Mouse (Mus musculus): Measurements from ENCODE around the gene Ncstn.

Ncstn gene

DNA sequence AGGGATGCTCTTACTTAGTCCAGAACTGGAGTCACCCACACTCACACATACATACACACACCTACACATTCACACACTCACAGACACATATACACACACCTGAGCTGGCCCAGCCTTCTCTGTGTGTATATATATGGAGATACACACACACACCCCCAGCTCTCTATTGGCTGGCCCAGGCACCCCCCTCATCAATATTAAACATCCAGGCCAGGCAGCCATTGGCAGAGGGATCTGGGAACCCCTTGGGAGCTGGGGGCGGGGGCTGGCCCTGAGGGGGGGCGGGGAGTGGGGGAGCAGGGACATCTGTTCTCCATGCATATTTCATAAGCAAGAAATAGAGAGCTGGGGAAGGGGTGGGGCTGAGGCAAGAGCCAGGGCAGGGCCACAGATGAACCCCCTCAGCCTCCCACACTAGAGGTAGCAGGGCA is 25.1 kb downstream of the Ncstn start, which contains the start of gene Nhlh1:
TSS of gene Nhlh1 (minus strand) at position 83 of the 431 bp plus-strand sequence.
- no peak for TF ChIP-seq GATA4 (IDR thresholded peaks at IDR 0.05; ENCODE audit: insufficient replicate concordance, low read length)

DNA sequence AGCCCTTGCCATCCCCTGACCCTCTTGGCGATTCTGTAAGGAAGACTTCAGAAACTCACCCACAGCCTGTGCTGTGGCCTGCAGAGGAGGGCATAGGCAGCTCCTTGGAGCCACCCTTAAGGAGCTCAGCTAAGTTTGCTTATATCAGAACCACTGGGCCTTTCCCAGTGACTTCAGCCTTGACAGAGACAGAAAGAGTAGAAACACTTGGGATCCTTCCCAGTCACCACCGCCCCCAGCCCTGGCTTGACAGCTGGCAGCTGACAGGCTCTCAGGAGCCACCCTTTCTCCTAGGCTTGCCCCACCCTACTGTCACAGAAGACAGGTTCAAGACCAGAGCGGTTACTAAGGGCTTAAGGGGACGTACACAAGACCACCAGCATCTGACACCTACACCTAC is 26.3 kb downstream of the Ncstn start:
- TF ChIP-seq GATA4 (IDR thresholded peaks at IDR 0.05; ENCODE audit: insufficient replicate concordance, low read length) = no peak

DNA sequence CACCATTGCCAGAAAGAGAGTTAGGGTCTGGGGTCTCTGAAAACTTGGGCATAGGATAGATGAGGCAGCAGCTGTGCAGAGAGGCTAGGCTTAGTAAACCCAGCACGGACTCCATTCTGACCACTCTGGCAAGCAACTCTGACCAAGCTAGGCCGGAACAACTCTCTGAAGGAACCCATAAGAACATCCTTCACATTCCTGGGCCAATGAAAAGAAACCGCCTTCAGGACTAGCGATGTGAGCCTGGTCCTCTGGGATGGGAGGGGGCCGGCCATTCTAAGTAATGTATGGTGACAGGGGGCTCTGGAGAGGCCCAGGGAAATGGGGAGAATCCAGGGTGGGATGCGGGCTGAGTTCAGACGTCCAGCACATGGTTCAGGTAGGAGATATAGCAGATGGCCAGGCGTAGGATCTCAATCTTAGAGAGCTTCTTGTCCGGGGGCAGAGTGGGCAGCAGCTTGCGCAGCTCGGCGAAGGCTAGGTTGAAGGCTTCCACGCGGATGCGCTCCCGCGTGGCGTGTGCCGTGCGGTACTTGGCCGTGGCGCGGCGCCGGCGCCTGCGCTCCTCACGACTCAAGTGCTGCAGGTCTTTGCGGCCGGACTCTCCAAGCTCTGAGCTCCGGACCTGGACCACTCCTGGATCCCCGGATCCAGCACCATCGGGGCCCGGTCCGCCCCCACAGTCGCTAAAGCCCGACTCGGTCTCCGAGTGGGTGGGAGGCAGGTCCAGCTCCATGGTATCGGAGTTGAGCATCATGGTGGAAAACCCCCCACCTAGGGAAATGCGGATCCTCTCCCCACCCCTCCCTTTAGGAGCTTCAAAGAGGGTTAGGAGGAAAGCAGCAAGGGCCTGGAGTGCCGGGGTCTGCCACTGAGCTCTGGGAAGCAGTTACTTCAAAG is 28.8 kb downstream of the Ncstn start:
- no peak for TF ChIP-seq GATA4 (IDR thresholded peaks at IDR 0.05; ENCODE audit: insufficient replicate concordance, low read length)

DNA sequence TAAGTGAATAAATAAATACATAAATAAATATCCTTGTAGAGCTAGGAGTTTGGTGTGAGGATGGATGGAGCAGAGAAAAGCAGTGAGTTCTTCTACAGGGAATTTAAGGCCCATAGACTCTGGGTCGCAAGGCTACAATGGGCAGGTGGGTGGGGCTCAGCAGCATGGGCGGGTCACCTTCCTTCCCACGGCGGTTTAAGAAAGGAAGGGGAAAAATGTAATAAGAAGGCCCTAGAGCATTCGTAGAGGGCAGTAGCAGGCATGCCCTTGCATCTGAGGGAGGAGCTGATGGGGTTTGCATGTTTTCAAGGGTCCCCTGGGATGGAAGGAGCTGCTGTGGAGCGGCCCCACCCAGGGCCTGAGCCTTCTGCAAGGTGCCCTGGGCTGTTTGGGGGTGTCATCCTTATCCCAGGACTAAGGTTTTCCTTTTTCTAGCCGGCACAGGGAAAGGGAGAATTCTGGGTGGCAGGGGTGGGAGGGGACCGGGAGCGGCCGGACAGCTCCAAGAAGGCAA is 29.8 kb downstream of the Ncstn start:
- TF ChIP-seq GATA4 (IDR thresholded peaks at IDR 0.05; ENCODE audit: insufficient replicate concordance, low read length) = no peak

DNA sequence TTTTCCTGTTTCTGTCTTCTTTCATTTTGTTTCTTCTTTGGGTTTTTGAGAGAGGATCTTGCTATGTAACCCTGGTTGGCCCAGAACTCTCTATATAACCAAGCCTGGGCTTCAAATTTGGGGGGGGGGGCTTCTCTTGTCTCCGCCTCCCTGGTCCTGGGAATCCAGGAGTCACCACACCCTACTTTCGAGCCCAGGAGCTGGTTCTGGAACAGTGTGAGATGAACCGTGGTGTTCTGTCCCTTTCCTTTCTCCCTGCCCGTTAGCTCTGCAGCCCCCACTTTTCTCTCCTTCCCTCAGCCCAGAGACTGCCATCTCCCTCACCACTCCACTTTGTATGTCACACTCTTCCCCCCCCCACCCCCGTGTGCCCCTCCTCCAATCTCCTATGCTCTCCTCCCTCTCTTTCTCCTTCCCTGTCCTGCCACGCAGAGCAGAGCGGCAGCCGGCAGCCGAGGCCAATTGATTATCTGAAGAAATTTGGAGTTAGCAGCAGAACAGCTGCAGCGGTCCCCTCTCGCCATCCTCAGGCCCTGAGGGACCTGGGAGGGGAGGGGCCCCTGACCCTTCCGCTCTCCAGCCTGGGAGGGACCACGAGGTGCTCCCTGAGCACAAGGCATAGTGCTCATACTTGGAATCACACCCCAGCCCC is 33.3 kb downstream of the Ncstn start:
- no peak for TF ChIP-seq GATA4 (IDR thresholded peaks at IDR 0.05; ENCODE audit: insufficient replicate concordance, low read length)

DNA sequence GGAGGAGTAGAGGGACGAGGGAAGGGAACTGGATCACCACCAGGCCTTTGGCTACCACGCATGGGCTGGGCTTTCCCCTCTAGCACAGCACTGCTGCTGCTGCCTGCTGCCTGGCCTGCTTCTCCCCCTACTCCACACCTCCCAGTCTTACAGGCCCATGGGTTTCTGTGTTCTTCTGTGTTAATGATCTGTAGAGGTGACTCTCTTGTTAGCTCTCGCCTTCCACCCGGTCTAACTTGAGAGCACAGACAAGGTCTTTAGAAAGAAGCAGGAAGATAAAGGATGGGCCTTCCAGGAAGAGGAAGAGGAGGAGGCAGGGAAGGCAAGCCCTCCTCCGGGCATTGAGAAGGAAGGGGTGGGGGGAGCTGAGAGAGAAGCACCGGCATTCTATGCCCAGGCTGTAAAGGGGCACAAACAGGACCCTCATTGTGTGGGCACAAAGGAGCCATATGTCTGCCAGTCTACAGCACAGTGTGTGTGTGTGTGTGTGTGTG is 34.3 kb downstream of the Ncstn start:
- TF ChIP-seq GATA4 (IDR thresholded peaks at IDR 0.05; ENCODE audit: insufficient replicate concordance, low read length) = no peak

DNA sequence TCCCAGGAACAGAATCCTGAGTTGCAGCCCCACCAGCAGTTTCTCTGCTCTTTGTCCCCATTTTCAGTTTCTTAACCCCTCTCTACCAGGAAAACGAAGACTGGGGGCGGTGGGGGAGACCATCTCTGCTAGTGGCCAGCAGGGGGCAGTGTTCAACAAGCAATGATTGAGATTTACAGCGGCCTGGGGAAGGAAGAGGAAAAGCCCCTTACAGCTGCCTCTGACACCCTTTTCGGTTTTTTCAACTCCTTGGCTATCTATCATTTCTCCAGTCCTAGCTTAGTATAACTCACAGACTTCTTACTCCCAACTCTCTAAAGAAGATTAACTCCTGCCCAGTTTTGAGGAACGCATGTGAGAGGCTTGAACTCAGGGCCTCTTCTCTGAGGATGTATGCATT is 35.7 kb downstream of the Ncstn start:
- TF ChIP-seq GATA4 (IDR thresholded peaks at IDR 0.05; ENCODE audit: insufficient replicate concordance, low read length) = no peak

DNA sequence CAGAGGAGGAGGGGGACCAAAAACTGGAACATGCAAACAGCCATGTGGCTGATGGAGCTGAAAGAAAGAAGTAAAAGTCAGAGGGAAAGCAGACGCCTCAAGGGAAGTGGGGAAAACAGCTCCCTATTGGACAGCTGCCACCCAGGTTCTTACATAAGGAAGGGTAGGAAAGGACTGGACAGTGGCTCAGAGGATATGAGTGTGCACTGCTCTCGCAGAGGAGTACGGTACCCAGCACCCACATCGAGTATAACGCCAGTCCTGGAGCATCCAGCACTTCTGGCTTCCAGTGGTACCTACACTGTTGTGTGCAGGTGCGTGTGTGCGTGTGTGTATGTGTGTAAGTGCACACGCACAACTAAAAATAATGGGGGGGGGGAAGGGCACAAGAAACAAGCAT is 36.2 kb downstream of the Ncstn start:
- TF ChIP-seq GATA4 (IDR thresholded peaks at IDR 0.05; ENCODE audit: insufficient replicate concordance, low read length) = no peak

DNA sequence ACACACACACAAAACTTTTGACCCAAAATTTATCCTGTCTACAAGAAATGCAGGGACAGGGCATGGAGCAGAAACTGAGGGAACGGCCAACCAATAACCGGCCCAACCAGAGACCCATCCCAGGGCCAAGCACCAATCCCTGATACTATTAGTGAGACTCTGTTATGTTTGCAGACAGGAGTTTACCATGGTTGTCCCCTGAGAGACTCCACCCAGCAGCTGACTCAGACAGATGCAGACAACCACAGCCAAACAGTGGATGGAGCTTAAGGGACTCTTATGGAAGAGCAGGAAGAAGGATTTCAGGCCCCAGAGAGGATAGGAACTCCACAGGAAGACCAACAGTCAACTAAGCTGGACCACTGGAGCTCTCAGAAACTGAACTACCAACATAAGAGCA is 52.7 kb downstream of the Ncstn start:
- no peak for TF ChIP-seq GATA4 (IDR thresholded peaks at IDR 0.05; ENCODE audit: insufficient replicate concordance, low read length)

DNA sequence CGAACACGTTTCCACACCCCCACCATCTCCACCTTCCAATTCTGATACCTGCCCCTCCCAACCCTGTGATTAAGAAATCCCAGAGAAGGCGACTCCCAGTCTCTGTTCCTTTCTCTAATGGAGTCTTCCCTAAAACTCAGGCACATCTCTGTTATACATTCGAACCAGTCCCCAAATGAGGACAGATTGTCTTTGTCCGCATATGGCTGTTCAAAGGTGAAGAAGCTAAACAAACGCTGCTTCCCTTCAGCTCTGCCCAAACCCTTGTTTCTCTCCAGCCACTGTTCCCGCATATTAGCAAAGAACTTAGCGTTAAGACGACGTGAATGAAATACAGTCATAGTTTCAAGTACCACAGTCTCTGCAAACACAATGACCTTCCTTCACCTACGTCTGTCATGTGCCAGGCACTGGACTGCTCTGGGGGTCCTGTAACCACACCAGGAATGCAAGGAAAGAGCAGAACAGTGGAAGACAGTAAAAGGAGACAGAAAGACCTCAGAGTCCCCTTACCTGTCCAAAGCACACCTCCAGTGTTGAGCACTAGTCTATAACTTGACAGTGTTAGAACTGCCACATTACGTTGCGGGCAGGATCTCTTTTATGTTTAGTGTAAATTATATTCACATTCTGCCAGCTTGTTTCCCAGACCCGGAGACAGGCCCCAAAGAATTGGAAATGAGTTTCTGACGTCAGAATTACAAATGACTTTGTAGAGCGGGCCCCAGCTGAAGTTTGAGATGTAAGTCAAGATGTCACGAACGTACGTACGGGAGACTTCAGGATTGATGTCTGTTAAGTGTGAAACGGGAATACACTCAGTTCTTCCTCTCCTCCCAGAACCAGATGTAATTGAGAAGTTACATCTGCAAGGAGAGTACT is 54.0 kb downstream of the Ncstn start, which contains the start of gene Vangl2:
TSS of gene Vangl2 (minus strand) at position 51 of the 882 bp plus-strand sequence.
- no peak for TF ChIP-seq GATA4 (IDR thresholded peaks at IDR 0.05; ENCODE audit: insufficient replicate concordance, low read length)

DNA sequence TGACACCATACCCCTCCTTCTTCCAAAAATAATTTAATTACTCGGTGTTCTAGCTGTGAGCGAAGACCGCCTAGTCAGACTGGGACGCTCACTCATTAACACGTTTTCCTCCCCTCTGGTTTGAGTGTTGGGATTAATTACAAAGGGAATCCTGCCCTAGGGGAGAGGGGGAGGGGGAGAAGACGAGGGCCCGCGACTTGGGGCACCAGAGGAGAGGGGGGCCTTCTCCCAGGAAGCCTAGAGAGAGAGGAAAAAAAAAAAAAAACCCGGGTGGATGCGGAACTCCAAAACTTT is 54.8 kb downstream of the Ncstn start:
- TF ChIP-seq GATA4 (IDR thresholded peaks at IDR 0.05; ENCODE audit: insufficient replicate concordance, low read length) = no peak

DNA sequence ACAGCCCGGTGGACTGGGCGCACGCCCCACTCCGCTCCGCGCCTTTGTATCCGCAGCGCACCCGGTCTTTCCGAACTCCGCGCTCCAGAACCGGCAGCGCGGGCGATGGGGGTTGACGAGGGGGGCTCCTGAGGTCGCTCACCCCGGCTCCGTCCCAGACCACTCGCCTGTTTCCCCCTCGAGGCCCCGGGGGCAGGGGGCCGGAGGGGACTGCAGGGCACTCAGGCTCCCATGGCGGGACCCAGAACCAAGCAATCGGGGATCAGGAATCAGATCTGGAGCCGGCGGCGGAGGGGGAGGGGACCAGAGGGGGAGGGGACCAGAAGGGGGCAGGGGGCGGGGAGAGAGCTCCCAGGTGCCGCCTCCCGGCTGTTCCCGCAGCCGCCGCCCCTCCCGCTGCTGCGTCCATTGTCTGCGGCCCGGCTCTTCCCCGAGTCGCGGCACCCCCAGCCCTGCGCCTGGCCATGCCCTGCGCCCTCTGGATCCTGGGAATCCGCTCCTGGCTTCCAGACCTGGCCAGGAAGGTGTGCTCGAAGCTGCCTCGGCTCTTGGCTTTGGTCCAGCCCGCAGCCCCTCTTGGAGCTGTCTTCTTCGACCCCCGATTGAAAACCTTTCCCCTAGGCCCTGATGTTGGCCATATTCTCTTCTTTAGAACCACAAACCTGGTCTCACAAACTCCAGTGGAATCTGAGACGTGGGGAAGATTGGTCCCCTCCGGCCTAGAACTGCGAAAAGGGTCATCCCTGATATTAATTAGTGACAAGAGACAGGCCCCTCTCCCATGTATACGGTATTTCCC is 55.4 kb downstream of the Ncstn start:
- TF ChIP-seq GATA4 (IDR thresholded peaks at IDR 0.05; ENCODE audit: insufficient replicate concordance, low read length) = no peak; the same call in 1 of the 2 replicates

DNA sequence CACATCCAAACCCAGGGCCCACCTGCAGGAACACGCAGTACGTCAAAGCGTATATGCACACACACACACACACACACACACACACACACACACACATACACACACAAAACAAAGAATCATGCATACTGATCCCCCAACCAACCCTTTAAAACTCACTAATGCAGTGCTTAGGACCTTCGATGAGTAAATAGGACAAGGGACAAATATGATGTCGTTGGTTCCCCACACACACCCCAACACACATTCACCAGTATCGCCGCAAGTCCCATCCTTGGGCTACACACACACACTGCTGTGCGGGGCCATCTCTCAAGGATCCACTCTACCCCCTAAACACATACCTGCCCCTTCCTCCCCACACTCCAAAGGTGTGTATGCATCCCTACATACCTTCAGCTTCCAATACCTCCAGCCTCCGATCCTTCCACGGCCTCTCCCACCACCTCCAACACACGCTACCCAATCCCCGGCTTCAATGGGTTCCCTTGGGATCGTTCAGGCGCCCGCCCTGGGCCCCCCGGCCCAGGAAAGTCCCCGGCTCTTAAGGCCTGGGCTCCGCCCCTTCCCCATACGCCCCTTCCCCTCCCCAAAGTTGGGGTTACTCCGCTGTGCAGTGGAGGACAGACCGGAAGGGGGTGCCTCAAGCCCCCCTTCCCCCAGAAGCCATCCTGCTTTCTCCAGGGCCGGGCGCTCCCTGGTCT is 56.2 kb downstream of the Ncstn start:
- TF ChIP-seq GATA4 (IDR thresholded peaks at IDR 0.05; ENCODE audit: insufficient replicate concordance, low read length) = no peak
